ENCODE assay signal across 13 mouse cellular contexts in the genomic region with DNA sequence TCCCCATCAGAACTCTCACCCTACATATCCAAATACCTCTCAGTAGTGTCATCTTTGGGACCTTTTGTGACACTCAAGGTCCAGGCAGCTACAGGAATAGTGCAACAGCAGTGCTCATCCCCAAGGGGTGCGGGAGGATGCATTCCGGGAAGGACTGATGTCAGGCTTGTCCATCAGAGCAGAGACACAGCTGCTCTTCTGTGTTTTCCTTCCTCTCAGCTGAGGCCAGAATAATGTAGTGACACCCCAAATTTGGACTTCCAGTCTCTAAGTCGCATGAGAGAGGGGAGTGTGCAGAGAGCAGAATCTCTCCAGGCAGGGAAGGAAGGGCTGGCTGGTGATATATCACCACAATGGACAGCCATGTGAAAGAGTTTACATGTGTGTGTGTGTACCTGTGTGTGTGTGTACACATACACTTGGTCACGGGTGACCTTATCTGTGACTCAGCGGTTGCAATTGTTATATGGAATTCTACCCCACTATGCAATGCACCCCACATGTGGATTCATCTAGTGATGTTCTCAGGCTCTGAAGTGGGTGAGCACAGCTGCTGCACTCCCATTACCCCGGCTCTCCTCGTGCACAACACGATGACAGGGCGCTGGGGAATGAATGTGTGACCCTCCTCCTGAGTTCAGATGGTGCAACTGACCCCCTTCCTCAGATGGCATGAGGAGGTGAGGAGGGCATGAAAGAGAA.
"Had no signal": no experiment of that assay in that cellular context is flagged by ENCODE, and none has a peak within 500 bp of the region (broad histone marks: within the 10 kb centered on the region; RNA-seq: fewer than 3 reads in every experiment).

No protein-coding gene starts in this region.

- H3K9me3 ChIP-seq: midbrain, embryonic 15.5 days; neural tube, embryonic 13.5 days had no signal

- H3K4me3 ChIP-seq: layer of hippocampus, adult 2 months; midbrain, embryonic 15.5 days; neural tube, embryonic 13.5 days had no signal

- DNase-seq: kidney, postnatal 36 days; left cerebral cortex, postnatal 4 days; lung, adult 18-20 months; retina, postnatal 1 day; right cerebral cortex, postnatal 4 days; spleen, adult 18-20 months; thymus, adult 18-20 months; thymus, postnatal 14 days had no signal

- ATAC-seq: midbrain, embryonic 15.5 days had no signal

- H3K27ac ChIP-seq: kidney, postnatal 0 days; layer of hippocampus, adult 2 months; liver, embryonic 14.5 days; midbrain, embryonic 15.5 days; neural tube, embryonic 13.5 days had no signal

- H3K9ac ChIP-seq: liver, embryonic 14.5 days; midbrain, embryonic 15.5 days; neural tube, embryonic 13.5 days had no signal

- H3K4me2 ChIP-seq: midbrain, embryonic 15.5 days; neural tube, embryonic 13.5 days had no signal

- H3K36me3 ChIP-seq: midbrain, embryonic 15.5 days; neural tube, embryonic 13.5 days had no signal

- H3K27me3 ChIP-seq: midbrain, embryonic 15.5 days; neural tube, embryonic 13.5 days had no signal
